Mouse (Mus musculus) cortical plate, adult 2 months (tissue): ENCODE results near the gene Sec14l5. TPM values are rescaled to one million over a fixed set of nuclear protein-coding genes. Genes with fewer than 3 reads are reported as not detected.

Source experiments
- H3K27ac ChIP-seq: fragments of 200-500 bp; 2 replicates; pipeline ENCODE4 v1.5.1; 2012; ENCODE audit warnings: low read length, control low read depth, inconsistent platforms; ENCODE audit not compliant: insufficient read depth
- H3K4me1 ChIP-seq: fragments of 200-500 bp; 2 replicates; pipeline ENCODE4 v1.6.1; 2011; ENCODE audit warnings: low read length; ENCODE audit not compliant: control insufficient read depth, insufficient read depth
- H3K4me3 ChIP-seq: fragments of 200-500 bp; 2 replicates; pipeline ENCODE4 v1.5.1; 2011; ENCODE audit warnings: mild to moderate bottlenecking, low read length, control low read depth; ENCODE audit not compliant: insufficient read depth
- CTCF ChIP-seq: fragments of 200-500 bp; IDR thresholded peaks from 2 replicates; pipeline ENCODE4 v1.5.1; 2011; ENCODE audit warnings: mild to moderate bottlenecking, control low read depth, low read length; ENCODE audit not compliant: insufficient read depth; ENCODE audit errors: extremely low read depth
- POLR2A ChIP-seq: fragments of 200-500 bp; IDR thresholded peaks from 2 replicates; pipeline ENCODE4 v1.6.1; 2011; ENCODE audit warnings: mild to moderate bottlenecking, low read length, control low read depth; ENCODE audit not compliant: insufficient read depth; ENCODE audit errors: extremely low read depth
- polyA plus RNA-seq: library from polyadenylated mRNA; depleted of rRNA; stranded (reverse); fragments of >200 nt; gene quantifications from 2 replicates; pipeline ENCODE4 v1.2.3, GENCODE M21; 2012

The Sec14l5 gene
- polyA plus RNA-seq, 1 experiment = 15.4 TPM

- no peak overlapping the region for H3K27ac ChIP-seq
- no peak overlapping the region for H3K4me3 ChIP-seq
- no peaks in the 10 kb centered on the region for H3K4me1 ChIP-seq
- TF ChIP-seq CTCF (no peak), POLR2A (no peak)
Measured at GRCm38 (mm10) chr16:5130766-5131165, 16.1 kb upstream of the Sec14l5 start.

- Histone ChIP-seq H3K27ac (no peak overlapping the region), H3K4me3 (peak overlapping the region; percentile 20; the same call in 1 of the 2 replicates), H3K4me1 (no peaks in the 10 kb centered on the region)
- no peak for TF ChIP-seq CTCF
- TF ChIP-seq POLR2A = no peak
Measured at GRCm38 (mm10) chr16:5131251-5131922, 15.5 kb upstream of the Sec14l5 start.

- H3K4me1 ChIP-seq = no peaks in the 10 kb centered on the region
- H3K27ac ChIP-seq = no peak within 1 kb of the TSS
- TF ChIP-seq POLR2A = no peak
- no peak for TF ChIP-seq CTCF
- H3K4me3 ChIP-seq = peak within 1 kb of the TSS; percentile 20; the same call in 1 of the 2 replicates
Measured at GRCm38 (mm10) chr16:5132401-5132801, 14.5 kb upstream of the Sec14l5 start, which contains the start of gene Ppl. Ppl (minus strand) TSS chr16:5132421.

- H3K27ac ChIP-seq = no peak overlapping the region
- no peaks in the 10 kb centered on the region for H3K4me1 ChIP-seq
- H3K4me3 ChIP-seq = no peak overlapping the region
- TF ChIP-seq CTCF = no peak
- TF ChIP-seq POLR2A = no peak
Measured at GRCm38 (mm10) chr16:5134623-5135330, 12.1 kb upstream of the Sec14l5 start.

GRCm38 (mm10) chr16:5135551-5136261 is 11.2 kb upstream of the Sec14l5 start:
- no peaks in the 10 kb centered on the region for H3K4me1 ChIP-seq
- H3K27ac ChIP-seq = no peak overlapping the region
- H3K4me3 ChIP-seq = no peak overlapping the region
- TF ChIP-seq POLR2A = no peak
- TF ChIP-seq CTCF = no peak

GRCm38 (mm10) chr16:5136505-5136904 is 10.4 kb upstream of the Sec14l5 start:
- Histone ChIP-seq H3K4me1 (no peaks in the 10 kb centered on the region), H3K27ac (no peak overlapping the region), H3K4me3 (no peak overlapping the region)
- TF ChIP-seq CTCF = no peak
- no peak for TF ChIP-seq POLR2A

GRCm38 (mm10) chr16:5137006-5137540 is 9.8 kb upstream of the Sec14l5 start:
- TF ChIP-seq POLR2A (no peak), CTCF (no peak)
- Histone ChIP-seq H3K4me1 (no peaks in the 10 kb centered on the region), H3K4me3 (no peak overlapping the region), H3K27ac (no peak overlapping the region)

- TF ChIP-seq CTCF = no peak
- no peak for TF ChIP-seq POLR2A
- no peak overlapping the region for H3K27ac ChIP-seq
- H3K4me3 ChIP-seq = no peak overlapping the region
- H3K4me1 ChIP-seq = no peaks in the 10 kb centered on the region
Measured at GRCm38 (mm10) chr16:5139741-5140140, 7.2 kb upstream of the Sec14l5 start.

- H3K4me3 ChIP-seq = no peak overlapping the region
- H3K4me1 ChIP-seq = peaks cover 1% of the 10 kb centered on the region; the same call in 1 of the 2 replicates
- TF ChIP-seq CTCF (peak; percentile 74), POLR2A (no peak)
- no peak overlapping the region for H3K27ac ChIP-seq
Measured at GRCm38 (mm10) chr16:5145570-5145969, 1.3 kb upstream of the Sec14l5 start.
